ENCODE assay signal across 8 mouse cellular contexts in the genomic region with DNA sequence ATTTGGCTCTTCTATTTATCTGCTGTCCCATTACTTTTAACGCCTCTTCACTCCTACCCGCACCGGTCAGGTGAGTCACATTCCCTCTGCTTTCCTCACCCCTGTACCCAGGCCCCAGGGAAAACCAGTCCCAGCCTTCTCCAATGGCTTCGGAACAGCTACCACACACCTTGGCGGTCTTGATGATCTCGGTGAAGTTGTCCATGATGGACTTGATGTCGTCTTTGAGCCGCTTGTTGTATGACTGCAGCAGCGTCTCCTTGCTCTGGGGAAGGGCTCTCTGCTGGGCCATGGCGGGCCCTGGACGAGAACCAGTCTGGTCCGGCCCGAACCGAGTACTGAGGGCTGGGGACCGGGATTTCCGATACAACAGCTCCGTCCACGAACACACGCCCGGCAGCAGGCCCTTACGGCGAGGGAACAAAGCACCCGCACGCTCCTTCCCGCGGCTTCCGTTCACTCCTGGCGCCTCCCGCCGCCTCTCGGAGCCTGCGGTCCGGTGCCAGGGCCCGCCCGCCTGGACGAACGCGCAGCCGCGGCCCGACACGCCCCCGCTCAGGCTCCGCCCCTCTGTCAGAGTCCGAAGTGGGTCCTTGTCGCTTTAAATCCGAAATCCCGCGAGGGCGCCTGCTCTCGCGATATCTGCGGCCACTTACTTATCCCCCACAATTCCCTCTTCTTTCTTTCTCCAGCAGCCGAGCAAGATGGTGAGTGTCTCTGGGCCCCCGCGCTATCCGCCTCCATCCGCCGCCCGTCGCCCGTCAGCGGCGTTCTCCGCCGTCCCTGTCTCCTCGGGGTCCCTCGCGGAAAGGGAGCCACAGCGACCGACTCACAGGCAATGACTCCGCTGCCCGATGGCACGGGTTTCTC. TPM values are rescaled to one million over a fixed set of nuclear protein-coding genes. Genes with fewer than 3 reads are reported as not detected.
A peak's percentile ranks its signal among the peaks of the same experiment; 100 is the strongest.
DNase-seq lines count a peak whose midpoint lies in the region; ATAC-seq lines count a peak whose summit lies in the region.

Gene Med22 (minus strand): TSS at position 554 of the 870 bp plus-strand sequence.
Gene Rpl7a (plus strand): TSS at position 641 of the 870 bp plus-strand sequence.

- DNase-seq in ZHBTc4 (ENCODE audit: low read depth, low spot score): peak; percentile 99
- peak; percentile 100 for DNase-seq in gastrocnemius, adult 8-10 months (ENCODE audit: low spot score in 2 of 2)
- peak; percentile 98 for DNase-seq in hindlimb bud, embryonic 11.5 days (ENCODE audit: extremely low spot score, low read depth, low spot score)
- peak; percentile 99 to 100 for DNase-seq in left cerebral cortex, adult 8-10 months (ENCODE audit: low spot score in 2 of 2)
- peak; percentile 99 to 100 for DNase-seq in right cerebral cortex, postnatal 10 days (ENCODE audit: low spot score in 2 of 2)
- peak; percentile 100 for DNase-seq in urinary bladder, postnatal 25 days (ENCODE audit: low spot score)

- ATAC-seq in common myeloid progenitor, adult 5-6 weeks (replicated peaks; ENCODE audit: low read depth, poor library complexity, severe bottlenecking): peak; percentile 76

- H3K4me3 ChIP-seq in megakaryocyte, embryonic 14.5 days (replicated peaks): peak within 1 kb of the TSS; percentile 100

- no peaks in the 10 kb centered on the region for H3K9me3 ChIP-seq in megakaryocyte, embryonic 14.5 days

- peaks cover 75% of the 10 kb centered on the region for H3K36me3 ChIP-seq in megakaryocyte, embryonic 14.5 days (replicated peaks; ENCODE audit: low read length)

- no peaks in the 10 kb centered on the region for H3K27me3 ChIP-seq in megakaryocyte, embryonic 14.5 days (replicated peaks)

- H3K4me1 ChIP-seq in megakaryocyte, embryonic 14.5 days: peaks cover 87% of the 10 kb centered on the region

RNA-seq across cellular contexts. Expression of gene Med22, which starts in this region (rescaled TPM):
- total RNA-seq in common myeloid progenitor, adult 5-6 weeks (2017): 17.0 and 22.5 TPM in 2 replicates
- 10 to 100 TPM; 13.9 to 18.2 (median 14.5) TPM for total RNA-seq in gastrocnemius, adult 8-10 months (2022)
- total RNA-seq in left cerebral cortex, adult 8-10 months (2022): 10 to 100 TPM; 46.7 to 55.4 (median 50.1) TPM
- 29.1 and 39.9 TPM in 2 replicates for polyA plus RNA-seq in megakaryocyte, embryonic 14.5 days (2012; ENCODE audit: insufficient read depth, low replicate concordance)

RNA-seq across cellular contexts. Expression of gene Rpl7a, which starts in this region (rescaled TPM):
- total RNA-seq in common myeloid progenitor, adult 5-6 weeks (2017): 2,462 and 2,597 TPM in 2 replicates
- 100 to 1,000 TPM; 250 to 326 (median 272) TPM for total RNA-seq in gastrocnemius, adult 8-10 months (2022)
- 100 to 1,000 TPM; 215 to 270 (median 238) TPM for total RNA-seq in left cerebral cortex, adult 8-10 months (2022)
- polyA plus RNA-seq in megakaryocyte, embryonic 14.5 days (2012; ENCODE audit: insufficient read depth, low replicate concordance): 873 and 5,014 TPM in 2 replicates

Comparison
In these comparisons a context has a peak if more than half of its experiments do, and no peak if none do; other contexts are left out.
1. Peak in every context shown above with its lines: DNase-seq, ATAC-seq and H3K4me3 ChIP-seq.